Mouse (Mus musculus): Measurements from ENCODE around the gene Cd40.

The Cd40 gene

DNA sequence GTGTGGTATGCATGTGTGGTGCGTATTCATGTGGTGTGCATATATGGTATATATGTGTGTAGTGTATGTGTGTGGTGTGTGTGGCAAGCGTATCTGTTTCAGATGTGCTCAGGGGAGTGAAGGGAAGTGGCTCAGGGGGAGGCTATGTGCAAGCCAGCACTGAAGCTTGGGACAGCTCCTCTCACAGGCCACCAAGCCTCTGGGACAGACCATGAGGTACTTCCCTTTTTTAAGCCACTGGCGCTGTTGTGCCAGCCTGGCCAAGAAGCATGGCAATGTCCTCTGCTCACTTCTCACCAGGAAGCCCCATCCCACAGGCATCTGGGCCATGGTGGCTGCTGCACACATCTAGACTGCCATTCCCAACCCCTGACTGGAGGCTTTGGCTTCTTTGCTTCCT lies 47.5 kb downstream of the Cd40 start:
- DNase-seq (ENCODE audit: low read depth), result no peak

GRCm38 (mm10) chr2:165105513-165106079 lies 50.2 kb downstream of the Cd40 start:
- no peak for DNase-seq (ENCODE audit: low read depth)

DNA sequence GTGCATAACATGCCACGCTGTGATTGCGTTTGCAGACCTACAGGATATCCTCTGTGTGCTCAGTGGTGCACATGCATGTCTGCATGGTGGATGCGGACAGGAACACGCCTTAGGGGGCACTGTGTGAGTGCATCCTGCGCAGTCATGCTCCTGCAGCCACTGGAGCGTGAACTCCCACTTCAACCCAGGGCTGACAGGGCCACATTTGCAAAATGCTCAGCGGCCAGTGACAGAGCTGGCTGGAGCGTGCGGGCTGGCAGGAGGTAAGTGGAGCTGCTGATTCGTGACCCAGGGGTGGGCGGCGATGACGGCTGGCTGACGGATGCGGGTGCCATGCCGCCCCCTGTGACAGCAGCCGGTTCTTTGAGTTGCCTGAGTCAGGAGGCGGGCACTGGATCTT lies 51.2 kb downstream of the Cd40 start:
- DNase-seq (ENCODE audit: low read depth), result no peak

DNA sequence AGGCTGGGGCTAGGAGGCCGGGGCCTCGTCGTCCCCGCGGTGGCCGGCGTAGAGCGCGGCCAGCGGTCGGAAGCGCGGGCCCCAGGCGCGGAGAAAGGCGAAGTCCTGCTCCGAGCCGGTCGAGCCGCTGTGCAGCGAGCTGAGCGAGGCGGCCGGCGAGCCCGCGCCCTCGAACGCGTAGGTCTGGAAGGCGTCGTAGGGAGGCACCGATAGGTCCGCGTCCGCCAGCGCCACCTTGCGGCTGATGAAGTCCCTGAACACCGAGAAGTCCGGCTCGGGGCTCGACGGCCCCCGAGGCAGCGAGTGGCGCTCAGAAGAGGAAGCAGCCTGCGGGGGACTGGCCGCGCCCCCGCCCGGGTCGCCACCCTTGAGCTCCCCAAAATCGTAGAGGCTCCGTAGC lies 56.7 kb downstream of the Cd40 start:
- DNase-seq (ENCODE audit: low read depth), result peak; percentile 83

GRCm38 (mm10) chr2:165113733-165114132 lies 58.3 kb downstream of the Cd40 start:
- peak; percentile 27 for DNase-seq (ENCODE audit: low read depth)

- DNase-seq (ENCODE audit: low read depth), result no peak
These were observed 65.3 kb downstream of the Cd40 start for GRCm38 (mm10) chr2:165120765-165121164.

- DNase-seq (ENCODE audit: low read depth), result no peak
These were observed 65.9 kb downstream of the Cd40 start for GRCm38 (mm10) chr2:165121206-165121840.
